Mouse (Mus musculus): ENCODE measurements at regions not wholly inside any gene's neighbourhood (a gene's known extent, or its start where the extent isn't known, plus 50 kb on each side); places are given as distances from the start of the nearest gene placed in this dataset.

GRCm38 (mm10) chr2:178708649-178709048 is 278.3 kb downstream of the Cdh26 start:
- TF ChIP-seq CTCF (IDR thresholded peaks at IDR 0.05; ENCODE audit: borderline replicate concordance, insufficient read depth, low read depth, low read length) (no peak), POLR2A (IDR thresholded peaks at IDR 0.05; ENCODE audit: borderline replicate concordance, insufficient read depth, low read length) (no peak)
